Mouse (Mus musculus) spleen, postnatal 14 days (tissue): ENCODE data around the gene Pde1b.

Experiments used
- DNase-seq, 2 experiments: peaks; one replicate each; pipeline ENCODE4 v3.0.0; 2021 to 2022; ENCODE audit warnings: low spot score in 2 of 2

Pde1b gene

DNA sequence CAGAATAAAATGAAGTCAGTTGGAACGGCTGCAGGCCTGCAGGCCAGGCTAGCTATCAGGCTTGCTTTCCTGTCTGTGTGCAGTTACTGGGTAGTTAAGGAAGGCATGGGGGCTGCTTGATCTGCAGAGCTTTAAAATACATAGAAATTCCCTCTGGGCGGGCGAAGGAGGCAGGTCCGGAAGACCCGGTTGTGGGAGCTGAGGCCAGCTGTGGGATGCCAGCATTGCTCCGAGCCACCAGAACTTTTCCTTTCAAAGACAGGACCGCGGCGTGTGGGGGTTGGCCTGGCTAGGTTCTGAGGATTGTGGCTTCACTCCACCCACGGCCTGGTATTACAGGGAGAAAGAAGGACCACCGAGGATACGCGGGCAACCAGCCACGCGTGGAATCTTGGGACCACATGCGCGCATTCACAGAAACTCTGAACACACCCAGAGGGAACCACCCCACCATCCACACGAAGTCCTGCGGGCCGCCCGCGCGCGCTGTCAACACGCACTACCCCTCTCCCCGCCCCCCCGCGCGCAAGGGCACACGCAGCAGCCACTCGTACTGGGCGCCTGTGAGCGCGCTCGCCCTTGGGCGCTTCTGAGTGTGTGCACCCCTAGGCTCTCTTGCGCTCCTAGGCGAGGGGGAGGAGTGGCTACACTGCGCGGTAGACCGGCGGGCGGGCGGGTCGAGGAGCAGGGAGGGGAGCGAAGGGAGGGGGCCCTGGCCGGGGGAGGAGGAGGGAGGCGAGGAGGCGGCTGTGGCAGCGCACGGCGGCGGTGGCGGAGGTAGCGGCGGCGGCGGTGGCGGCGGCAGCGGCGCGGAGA is at the start of gene Pde1b:
Gene Pde1b, plus strand, starts transcription at position 600 of the 816 bp plus-strand sequence.
- DNase-seq, result peak in 1 of 2 experiments; percentile 37

DNA sequence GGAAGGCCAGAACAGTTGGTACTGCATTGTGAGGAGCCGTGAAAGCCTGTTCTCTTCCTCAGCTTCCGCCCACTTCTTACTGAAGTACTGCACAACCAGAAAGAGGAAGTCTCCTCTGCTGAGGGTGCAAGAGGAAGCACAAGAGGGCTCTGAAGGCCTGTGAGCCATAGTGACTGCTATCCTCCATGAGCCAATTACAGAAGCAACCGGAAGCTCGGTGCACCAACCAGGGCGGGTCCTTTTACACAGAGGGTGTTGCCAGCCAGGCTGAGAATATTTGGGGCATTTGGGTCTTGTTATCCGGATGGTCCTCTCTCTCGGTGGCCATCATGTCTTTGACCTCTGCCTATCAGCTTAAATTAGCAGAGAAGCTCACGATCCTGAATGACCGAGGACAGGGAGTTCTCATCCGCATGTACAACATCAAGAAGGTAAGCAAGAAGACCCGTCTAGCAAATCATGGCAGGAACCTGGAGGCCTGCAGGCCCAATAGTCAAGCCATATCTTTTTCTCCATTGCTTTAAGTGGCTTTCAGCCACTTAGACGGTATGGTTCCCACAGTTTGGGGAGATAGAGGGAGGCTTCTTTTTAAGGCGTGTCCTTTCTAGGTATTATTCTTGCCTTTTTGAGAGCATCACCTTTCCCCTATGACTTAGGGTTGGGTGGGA is 49.1 kb upstream of the Pde1b start, which contains the start of gene Nckap1l:
Gene Nckap1l, plus strand, starts transcription at position 244 of the 668 bp plus-strand sequence.
- peak; percentile 52 to 66 for DNase-seq

- DNase-seq, result no peak
Measured at GRCm38 (mm10) chr15:103454449-103454848, 48.4 kb upstream of the Pde1b start.

DNA sequence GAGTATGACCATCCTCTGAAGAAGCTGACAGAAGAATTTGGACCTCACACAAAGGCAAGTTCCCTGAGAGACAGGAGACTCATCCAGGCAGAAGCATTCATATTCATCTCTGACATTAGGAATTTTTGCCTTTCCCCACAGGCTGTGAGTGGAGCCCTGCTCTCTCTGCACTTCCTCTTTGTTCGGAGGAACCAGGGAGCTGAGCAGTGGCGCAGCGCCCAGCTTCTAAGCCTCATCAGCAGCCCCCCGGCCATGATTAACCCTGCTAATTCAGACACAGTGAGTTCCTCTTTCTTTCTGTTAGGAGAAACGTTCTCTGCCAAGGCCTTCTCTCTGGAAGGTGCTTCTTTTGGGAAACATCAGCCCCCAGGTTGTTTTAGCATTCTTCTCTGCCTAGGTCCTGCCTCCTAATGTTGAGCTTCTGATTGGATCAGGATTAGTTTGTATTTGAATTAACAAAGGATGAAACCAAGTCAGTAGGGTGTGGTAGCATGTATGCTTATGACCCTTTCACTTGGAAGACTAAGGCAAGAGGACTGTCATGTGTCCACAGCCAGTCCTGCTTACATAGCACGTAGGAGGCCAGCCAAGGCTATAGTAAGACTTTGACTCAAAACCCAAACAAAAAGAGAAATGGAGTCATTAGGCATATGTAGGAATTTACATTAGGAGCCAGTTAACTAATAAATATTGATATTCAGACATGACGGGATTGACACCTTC is 40.1 kb upstream of the Pde1b start:
- DNase-seq, result no peak

GRCm38 (mm10) chr15:103471488-103472194 is 31.2 kb upstream of the Pde1b start:
- DNase-seq, result no peak

GRCm38 (mm10) chr15:103472265-103472664 is 30.6 kb upstream of the Pde1b start:
- no peak for DNase-seq

- DNase-seq, result no peak
Measured at GRCm38 (mm10) chr15:103473182-103473581, 29.7 kb upstream of the Pde1b start.

- DNase-seq, result no peak
Measured at GRCm38 (mm10) chr15:103473769-103474168, 29.1 kb upstream of the Pde1b start.

GRCm38 (mm10) chr15:103479080-103479606 is 23.7 kb upstream of the Pde1b start:
- DNase-seq, result no peak

DNA sequence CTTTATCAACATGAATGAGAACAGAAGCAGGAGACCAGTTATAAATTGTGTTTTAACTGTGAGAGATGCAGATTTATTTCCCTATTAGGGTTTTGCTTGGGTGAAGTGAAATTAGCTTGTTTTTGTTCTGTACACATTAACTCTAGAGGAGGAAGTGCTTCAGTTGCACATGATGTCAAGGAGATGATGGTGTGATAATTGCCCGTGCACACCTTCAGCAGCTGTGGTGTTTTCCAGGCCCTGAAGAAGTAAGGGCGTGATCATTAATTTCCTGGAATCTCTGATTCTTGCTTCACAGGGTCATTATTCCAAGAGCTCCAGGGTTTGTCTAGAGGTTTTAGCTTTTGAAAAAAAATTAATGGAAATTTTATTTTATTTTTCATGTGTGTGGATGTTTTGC is 22.7 kb upstream of the Pde1b start:
- DNase-seq, result no peak

DNA sequence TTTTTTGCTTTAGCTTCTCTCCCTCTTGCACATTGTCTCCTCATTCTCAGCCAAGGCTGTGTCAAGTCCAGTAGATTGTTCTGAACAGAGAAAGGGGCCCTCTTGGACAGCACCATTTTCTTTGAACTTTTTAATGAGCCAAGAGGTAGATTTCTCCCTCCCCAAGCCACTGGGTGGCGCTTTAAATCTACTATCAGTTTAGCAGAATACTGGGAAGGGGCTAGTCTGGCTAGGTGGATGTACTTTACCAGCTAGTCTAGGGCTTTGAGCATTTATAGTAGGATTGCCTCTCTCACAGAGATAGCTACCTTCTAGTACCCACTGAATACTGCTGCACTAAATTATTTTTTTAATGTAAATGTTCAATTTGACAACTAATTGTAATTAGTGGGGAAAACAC is 20.3 kb upstream of the Pde1b start:
- no peak for DNase-seq

GRCm38 (mm10) chr15:103484490-103484889 is 18.3 kb upstream of the Pde1b start:
- DNase-seq, result no peak

DNA sequence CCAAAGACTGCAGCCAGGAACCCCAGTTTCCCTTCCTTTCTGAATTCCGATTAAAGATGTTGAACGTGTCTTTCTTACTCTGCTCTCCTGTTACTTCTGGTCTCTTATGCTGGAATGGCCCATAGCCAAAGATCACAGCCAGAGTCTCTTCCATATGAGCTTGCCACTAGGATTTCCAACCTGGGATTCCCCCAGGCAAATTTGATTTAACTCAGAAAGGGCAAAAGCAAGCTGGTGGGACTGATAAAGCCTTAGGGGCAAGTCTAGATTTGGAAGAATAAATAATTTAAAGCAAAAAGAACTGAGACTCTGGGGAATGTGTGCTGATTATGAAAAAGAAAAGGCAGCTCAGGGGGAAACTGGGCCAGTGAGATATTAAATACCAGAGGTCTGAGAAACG is 17.7 kb upstream of the Pde1b start:
- no peak for DNase-seq

DNA sequence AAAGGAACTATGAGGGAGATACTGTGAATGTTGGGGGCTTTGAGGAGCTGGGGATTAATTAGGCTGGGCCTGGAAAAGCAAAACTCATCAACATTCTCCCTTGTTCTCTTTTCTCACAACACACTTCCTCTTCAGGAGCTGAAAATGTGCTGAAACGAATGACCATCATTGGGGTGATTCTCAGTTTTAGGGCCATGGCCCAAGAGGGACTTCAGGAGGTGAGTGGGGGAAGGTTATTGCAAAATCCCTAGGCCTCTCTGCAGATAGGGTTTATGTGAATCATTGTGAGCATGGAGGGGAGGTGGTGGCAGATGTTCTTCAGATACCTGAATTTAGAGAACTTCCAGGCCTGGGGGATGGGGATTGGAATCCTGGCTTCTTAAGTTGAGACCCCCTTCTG is 16.2 kb upstream of the Pde1b start:
- no peak for DNase-seq

DNA sequence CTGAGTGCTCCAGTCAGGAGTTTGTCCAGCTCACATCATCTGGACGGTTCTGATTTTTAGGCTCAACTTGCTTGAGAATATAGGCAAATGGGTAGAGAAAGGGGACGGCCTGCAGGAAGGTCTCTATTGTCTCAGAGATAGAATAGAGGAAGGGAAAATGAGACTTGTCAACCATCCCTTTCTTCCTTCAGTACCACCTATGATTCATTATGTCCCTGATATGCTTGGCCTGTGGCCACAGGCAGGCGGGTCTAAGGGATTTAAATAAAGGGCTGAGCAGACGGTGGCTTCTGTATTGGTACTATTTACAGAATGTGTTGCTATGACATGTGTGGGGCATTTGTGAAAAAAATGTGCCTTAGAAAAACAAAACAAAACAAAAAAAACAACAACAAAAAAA is 14.5 kb upstream of the Pde1b start:
- DNase-seq, result no peak

- DNase-seq, result no peak
Measured at GRCm38 (mm10) chr15:103496204-103497140, 6.4 kb upstream of the Pde1b start.

- no peak for DNase-seq
Measured at GRCm38 (mm10) chr15:103498157-103498556, 4.7 kb upstream of the Pde1b start.

DNA sequence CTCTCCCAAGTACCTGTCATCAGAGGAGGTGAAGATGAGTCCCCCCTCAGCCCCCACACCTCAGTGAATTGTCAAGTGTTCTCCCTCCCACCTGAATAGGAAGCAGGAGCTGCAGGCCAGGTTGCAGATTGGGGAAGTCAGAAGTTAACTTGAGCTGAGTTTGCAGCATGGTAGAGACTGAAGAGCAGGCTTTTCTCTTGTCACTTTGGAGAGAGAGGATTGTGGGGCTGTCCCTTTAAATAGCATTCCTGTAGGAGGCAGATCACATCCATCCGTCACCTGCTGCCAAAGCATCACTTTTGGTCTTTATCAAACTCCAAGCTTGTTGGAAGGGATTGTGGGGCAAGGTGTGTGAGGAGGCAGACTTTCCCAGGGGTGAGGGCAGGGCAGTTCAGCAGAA is 2.1 kb upstream of the Pde1b start:
- no peak for DNase-seq

DNA sequence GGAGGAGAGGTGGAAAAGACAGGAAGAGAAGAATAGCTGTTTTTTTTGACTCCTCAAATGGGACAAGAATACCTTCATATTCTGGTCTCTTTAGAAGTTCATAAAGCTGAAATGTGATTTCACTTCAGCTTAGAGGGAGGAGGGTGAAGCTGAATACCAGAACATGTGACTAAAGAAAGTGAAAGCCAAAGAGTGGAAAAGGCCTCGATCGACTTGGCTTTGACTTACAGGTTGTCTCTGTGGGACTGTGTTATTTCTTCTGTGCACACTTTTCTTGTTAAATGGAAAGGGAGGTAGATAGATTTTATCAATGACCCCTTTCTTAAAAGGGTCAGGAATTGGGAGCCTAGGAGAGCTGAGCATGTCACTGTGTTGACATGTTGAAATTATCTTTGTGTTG is 1.6 kb upstream of the Pde1b start:
- DNase-seq, result no peak

DNA sequence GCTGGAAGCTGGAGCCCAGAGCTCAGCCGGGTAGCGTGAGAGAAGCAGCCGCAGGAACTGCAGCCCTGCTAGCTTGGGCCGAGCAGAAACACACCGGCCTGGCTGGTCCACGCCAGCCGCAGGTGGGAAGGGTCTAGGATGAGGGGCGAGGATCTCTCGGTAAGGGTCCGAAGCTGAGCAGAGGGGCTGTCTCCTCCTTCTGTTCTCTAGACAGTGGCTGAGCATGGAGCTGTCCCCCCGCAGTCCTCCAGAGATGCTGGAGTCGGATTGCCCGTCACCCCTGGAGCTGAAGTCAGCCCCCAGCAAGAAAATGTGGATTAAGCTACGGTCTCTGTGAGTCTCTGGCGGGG is 392 bp downstream of the Pde1b start:
- no peak for DNase-seq

- no peak for DNase-seq
Measured at GRCm38 (mm10) chr15:103503660-103504059, 826 bp downstream of the Pde1b start.
